Mouse (Mus musculus): ENCODE results near the gene Tuba1b.
"Not testable (repeated sequence)": the region's sequence is repeated elsewhere in the genome, so short reads cannot be mapped to it uniquely, and the experiment has no call there.

Tuba1b gene

GRCm38 (mm10) chr15:98954425-98955253, 20.3 kb upstream of the Tuba1b start:
- DNase-seq (ENCODE audit: low spot score in 2 of 2) = no peak

- peak; percentile 72 to 88 for DNase-seq (ENCODE audit: low spot score in 2 of 2)
Observed at GRCm38 (mm10) chr15:98953401-98954356, 19.3 kb upstream of the Tuba1b start, which contains the start of the genes Gm49450 and Tuba1a. TSS of gene Gm49450 (minus strand) at chr15:98953551. TSS of gene Tuba1a (minus strand) at chr15:98953703.

- DNase-seq (ENCODE audit: low spot score in 2 of 2) = peak; percentile 64 to 67
Observed at GRCm38 (mm10) chr15:98952751-98953400, 18.5 kb upstream of the Tuba1b start.

GRCm38 (mm10) chr15:98952063-98952455, 17.7 kb upstream of the Tuba1b start:
- DNase-seq (ENCODE audit: low spot score in 2 of 2) = no peak

GRCm38 (mm10) chr15:98951122-98952062, 17.0 kb upstream of the Tuba1b start:
- not testable (repeated sequence) for DNase-seq (ENCODE audit: low spot score in 2 of 2)

- DNase-seq (ENCODE audit: low spot score in 2 of 2) = no peak
Observed at GRCm38 (mm10) chr15:98949607-98949892, 15.2 kb upstream of the Tuba1b start.

GRCm38 (mm10) chr15:98948857-98949606, 14.7 kb upstream of the Tuba1b start:
- no peak for DNase-seq (ENCODE audit: low spot score in 2 of 2)

- no peak for DNase-seq (ENCODE audit: low spot score in 2 of 2)
Observed at GRCm38 (mm10) chr15:98948382-98948781, 14.0 kb upstream of the Tuba1b start.

GRCm38 (mm10) chr15:98947884-98948283, 13.5 kb upstream of the Tuba1b start:
- no peak for DNase-seq (ENCODE audit: low spot score in 2 of 2)

GRCm38 (mm10) chr15:98943133-98943532, 8.8 kb upstream of the Tuba1b start:
- DNase-seq (ENCODE audit: low spot score in 2 of 2) = no peak

- no peak for DNase-seq (ENCODE audit: low spot score in 2 of 2)
Observed at GRCm38 (mm10) chr15:98942081-98942480, 7.7 kb upstream of the Tuba1b start.

- DNase-seq (ENCODE audit: low spot score in 2 of 2) = no peak
Observed at GRCm38 (mm10) chr15:98941539-98941938, 7.2 kb upstream of the Tuba1b start.

- DNase-seq (ENCODE audit: low spot score in 2 of 2) = no peak
Observed at GRCm38 (mm10) chr15:98940816-98941215, 6.5 kb upstream of the Tuba1b start.

GRCm38 (mm10) chr15:98933833-98934216, 540 bp downstream of the Tuba1b start:
- peak; percentile 87 to 96 for DNase-seq (ENCODE audit: low spot score in 2 of 2)

- DNase-seq (ENCODE audit: low spot score in 2 of 2) = not testable (repeated sequence)
Observed at GRCm38 (mm10) chr15:98933004-98933671, 1.2 kb downstream of the Tuba1b start.

GRCm38 (mm10) chr15:98930998-98931397, 3.4 kb downstream of the Tuba1b start:
- DNase-seq (ENCODE audit: low spot score in 2 of 2) = no peak

- no peak for DNase-seq (ENCODE audit: low spot score in 2 of 2)
Observed at GRCm38 (mm10) chr15:98930017-98930734, 4.2 kb downstream of the Tuba1b start.

- DNase-seq (ENCODE audit: low spot score in 2 of 2) = peak; percentile 62 to 72
Observed at GRCm38 (mm10) chr15:98928598-98929240, 5.6 kb downstream of the Tuba1b start.
